Mouse (Mus musculus) megakaryocyte, adult 5-6 weeks (primary cell): ENCODE measurements around the gene Gfi1b. TPM values are rescaled to one million over a fixed set of nuclear protein-coding genes. Genes with fewer than 3 reads are reported as not detected.

Source experiments
- ATAC-seq: 2 replicates; pipeline ENCODE4 v1.8.0; 2016; ENCODE audit warnings: mild to moderate bottlenecking, inconsistent platforms; ENCODE audit not compliant: poor library complexity, severe bottlenecking
- total RNA-seq, 2 experiments: library from RNA; stranded (forward) in 1 of 2; stranded (reverse) in 1 of 2; fragments of 153-499, 151-499 nt in 1 of 2; fragments of 221-1000, 200-1000 nt in 1 of 2; gene quantifications; 2 replicates each; pipeline versions ENCODE4 v1.2.3 to v1.2.4; 2015 to 2017

Gene Gfi1b
- total RNA-seq, 2 experiments from 2014 or later = 2.9 to 6.1 TPM

- no peak for ATAC-seq
Measured at GRCm38 (mm10) chr2:28624870-28625269, 3.1 kb upstream of the Gfi1b start.

DNA sequence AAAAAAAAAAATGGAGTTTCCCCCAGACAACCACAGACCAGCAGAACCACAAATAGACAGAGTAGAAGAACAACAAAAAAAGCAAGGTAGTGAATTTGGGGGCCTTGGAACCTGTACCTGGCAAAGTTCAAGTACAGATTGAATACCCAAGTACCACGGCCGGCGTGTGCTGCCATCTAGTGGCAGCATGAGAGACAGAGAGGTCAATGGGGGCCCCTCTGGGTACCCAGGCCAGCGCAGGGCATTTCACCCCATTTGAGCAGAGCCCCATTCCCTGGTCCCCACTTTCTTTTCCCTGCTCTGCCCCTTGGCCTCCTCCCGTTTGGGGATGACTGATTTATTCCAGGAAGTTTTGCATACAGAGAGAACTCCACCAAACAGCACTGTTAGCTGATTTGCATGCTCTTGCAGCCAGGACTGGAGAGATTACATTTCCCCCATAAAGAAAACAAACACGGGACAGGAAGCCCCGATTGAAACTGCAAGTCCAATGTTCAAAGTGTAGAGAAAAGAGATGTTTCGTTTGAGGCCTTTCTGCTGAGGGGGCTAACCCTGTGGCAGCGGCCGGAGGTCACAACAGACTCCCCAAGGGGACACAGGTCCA lies 841 bp upstream of the Gfi1b start:
- ATAC-seq = peak; percentile 41; the same call in 1 of the 2 replicates

GRCm38 (mm10) chr2:28621111-28621510 lies 671 bp downstream of the Gfi1b start:
- ATAC-seq = no peak

DNA sequence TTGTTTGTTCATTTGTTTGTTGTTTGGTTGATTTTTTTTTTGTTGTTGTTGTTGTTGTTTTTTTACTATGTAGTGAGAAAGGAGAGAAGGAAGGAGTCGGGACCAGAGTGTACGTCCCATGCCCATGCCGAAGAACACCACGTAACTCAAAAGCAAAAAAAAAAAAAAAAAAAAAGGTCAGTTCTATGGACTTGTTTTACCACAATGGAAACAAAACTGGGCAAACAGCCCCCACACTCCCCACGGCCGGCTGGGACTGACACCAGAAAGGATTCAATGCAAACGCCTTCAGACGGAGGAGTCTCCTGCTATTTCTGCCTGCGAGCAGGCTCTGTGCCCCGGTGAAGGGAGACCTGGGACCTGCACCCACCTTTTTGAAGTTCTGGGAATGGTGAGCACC lies 1.3 kb downstream of the Gfi1b start:
- ATAC-seq = no peak

DNA sequence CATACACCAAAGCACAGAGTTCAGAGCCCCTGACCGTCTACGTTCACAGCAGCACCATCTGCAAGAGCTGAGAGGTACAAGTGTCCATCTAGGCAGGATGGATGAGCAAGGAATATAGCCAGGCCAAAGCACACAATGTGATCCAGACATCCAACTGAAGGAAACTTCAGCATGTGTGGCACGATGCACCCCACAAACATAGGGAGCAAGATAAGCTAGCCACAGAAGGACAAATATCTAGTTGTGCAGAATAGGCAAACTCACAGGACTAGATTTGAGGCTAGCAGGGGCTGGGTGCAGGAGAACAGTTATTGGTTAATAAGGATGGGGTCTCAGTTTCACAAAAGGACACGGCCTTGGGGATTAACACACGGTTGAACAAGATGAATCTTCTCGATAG lies 2.4 kb downstream of the Gfi1b start:
- ATAC-seq = no peak

GRCm38 (mm10) chr2:28618777-28619336 lies 2.9 kb downstream of the Gfi1b start:
- peak; percentile 53 for ATAC-seq

DNA sequence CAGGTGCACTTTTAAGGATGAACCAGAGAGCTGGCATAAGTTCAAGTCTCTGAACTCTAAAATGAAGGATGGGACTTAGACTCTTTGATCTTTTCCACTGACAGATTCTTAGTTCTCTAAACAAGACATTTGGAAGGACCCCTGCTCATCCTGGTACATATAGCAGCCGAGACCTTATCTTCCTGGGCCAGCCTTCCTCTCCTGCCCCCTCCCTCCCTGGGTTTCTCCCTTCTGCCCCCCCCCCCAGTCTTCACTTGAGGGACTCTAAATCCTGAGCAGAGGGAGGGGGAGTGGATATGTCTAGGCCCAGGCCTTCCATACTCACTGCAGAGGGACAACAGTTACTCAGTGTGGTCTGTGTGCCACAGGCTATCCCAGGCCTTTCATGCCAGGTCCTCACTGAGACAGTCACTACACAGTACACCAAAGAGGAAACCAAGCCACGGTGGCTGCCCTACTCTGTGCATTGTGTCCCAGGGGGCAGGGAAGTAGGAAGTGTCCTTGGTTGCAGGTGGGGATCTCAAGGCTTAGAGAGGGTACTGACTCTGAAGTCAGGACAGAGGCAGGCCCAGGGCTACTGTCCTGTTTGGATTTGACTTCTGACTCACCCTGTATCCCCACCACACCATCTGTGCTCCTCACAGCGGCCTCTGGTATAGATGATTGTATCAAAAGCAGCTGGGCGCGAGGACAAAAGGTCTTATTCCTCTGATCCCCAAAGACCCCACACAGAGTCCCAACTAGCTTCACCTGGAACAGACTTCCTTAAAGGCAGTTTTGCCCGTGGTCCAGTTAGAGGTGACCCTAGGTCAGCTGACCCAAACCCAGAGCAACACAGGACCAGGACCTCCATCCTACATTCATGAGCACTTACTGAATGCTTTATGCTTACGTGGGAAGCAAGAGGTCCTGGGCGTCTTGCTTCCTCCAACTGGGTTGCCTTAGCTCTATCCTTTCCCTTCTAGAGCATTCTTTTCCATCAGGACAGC lies 4.0 kb downstream of the Gfi1b start:
- ATAC-seq = no peak

GRCm38 (mm10) chr2:28616874-28617273 lies 4.9 kb downstream of the Gfi1b start:
- no peak for ATAC-seq

DNA sequence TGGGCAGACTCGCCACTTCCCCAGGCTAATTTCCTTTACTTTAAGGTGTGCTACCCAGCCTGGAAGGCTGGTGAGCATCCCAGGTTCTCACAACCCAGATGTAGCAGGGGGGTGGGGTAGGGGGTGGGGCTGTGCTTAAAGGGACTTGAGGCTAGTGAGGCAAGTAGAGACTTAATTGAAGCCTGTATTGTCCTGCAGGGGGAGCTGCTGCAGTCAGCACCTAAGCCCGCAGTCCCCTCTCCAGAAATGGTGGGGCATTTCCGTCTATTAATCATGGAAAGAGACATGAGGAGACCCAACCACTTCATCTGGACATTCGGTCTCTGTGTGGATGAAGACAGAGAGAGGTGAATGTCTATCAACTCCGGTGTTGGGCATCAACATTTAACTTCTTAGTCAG lies 5.4 kb downstream of the Gfi1b start:
- no peak for ATAC-seq

GRCm38 (mm10) chr2:28613599-28613998 lies 8.2 kb downstream of the Gfi1b start:
- ATAC-seq = no peak

DNA sequence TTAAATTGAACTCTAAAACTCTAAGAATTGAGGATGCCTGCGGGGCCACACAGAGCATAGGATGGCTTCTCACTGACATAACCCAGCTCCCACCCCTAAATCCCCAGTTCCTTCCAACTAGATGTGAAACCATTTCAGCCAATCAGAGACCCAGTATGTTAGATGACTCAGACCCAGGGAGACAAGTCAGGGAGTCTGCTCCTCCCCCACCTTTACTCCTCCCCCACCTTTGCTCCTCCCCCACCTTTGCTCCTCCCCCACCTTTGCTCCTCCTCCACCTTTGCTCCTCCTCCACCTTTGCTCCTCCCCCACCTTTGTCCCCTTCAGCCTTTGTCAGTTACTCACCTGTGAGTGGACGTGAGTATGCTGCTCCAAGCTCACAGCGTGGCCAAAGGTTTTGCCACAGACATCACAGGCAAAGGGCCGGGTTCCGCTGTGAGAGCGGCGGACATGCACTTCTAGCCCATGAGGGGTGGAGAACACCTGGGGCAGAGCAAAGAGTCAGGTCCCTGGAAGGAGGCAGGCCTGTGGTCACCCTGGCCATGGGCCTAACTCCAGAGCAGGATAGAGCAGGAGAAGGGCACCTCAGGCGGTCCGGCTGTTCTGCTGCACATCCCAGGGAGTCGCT lies 9.2 kb downstream of the Gfi1b start:
- ATAC-seq = no peak

DNA sequence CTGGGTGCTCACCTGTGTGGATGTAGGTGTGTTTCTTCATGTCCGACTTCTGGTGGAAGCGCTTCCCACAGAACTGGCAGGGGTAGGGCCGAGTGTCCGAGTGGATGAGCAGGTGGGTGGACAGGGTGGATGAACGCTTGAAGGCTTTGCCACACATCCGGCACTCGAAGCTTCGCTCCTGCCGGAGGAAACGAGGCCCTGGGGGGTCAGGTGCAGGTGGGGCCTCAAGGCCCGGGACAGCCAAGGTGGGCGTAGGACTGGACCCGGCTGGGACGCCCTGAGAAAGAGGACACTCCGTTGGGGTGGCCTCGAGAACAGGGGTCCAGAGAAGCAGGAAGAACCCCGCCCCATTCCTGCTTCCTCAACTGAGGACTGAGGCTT lies 10.4 kb downstream of the Gfi1b start:
- peak; percentile 40; the same call in 1 of the 2 replicates for ATAC-seq

DNA sequence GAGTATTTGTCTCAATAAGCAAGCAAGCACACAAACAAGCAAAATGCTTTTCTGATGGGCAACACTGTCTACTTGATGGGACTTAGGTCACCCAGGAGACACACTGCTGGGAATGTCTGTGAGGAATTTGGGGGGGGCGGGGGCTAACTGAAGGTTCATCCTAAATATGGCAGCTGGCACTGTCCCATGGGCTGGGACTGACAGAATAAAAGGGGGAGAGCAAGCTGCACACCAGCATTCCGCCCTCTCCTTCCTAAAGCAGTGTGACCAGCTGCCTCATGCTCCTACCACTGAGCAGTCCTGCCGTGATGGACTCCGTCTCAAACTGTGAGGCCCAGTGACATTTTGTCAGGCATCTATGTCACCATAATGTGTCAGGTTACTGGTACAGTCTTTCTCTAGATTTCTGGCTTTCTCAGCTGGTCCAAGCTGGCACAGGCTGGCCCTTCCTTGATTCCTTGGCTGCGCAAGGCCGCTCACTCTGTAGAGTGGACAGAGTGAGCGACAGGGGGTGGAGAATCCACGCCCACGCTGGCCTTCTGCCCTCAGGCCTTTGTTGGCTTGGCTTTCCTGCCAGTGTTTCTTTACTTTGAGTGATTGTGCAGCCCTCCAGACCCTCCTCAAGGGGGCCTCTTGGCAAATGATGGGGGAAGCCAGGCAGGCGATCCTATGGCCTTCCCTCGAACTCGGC lies 10.9 kb downstream of the Gfi1b start:
- ATAC-seq = no peak

GRCm38 (mm10) chr2:28609851-28610250 lies 11.9 kb downstream of the Gfi1b start:
- ATAC-seq = no peak

GRCm38 (mm10) chr2:28607341-28608165 lies 14.2 kb downstream of the Gfi1b start:
- no peak for ATAC-seq

DNA sequence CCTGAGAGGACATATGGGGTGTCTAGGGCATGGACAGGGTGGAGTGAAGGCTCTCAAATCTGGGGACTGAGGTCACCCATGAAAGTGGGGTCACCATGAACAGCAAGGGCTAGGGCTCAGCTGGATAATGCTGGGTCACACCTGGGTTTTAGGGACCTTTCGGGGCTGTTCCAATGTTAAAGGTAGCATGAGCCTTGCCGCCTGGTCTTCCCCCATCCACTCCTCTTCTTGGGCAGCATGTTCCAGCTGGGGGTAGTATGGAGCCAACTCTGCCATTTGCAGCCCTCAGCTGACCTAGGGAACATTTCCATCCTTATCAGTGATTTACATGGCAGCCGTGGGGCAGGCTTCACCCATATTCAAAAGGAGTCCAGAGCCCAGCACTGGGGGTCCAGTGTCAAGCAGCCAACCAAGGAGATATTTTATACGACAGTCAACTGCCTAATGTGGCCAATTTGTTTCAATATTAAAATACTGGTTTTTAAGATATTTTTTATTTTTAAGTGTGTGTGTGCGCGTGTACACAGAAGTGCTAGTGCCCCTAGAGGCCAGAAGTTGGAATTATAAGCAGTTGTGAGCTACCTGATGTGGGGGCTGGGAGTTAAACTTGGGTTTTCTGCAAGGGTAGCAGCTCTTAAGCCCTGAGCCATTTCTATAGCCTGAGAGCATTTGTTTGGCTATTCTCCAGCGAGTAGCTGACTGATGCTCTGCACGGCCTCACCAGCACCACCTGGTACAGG lies 15.0 kb downstream of the Gfi1b start:
- no peak for ATAC-seq

- ATAC-seq = no peak
Measured at GRCm38 (mm10) chr2:28605789-28606541, 15.8 kb downstream of the Gfi1b start.

GRCm38 (mm10) chr2:28603542-28603941 lies 18.2 kb downstream of the Gfi1b start:
- no peak for ATAC-seq
